Mouse (Mus musculus) intestine, embryonic 16.5 days (tissue): Measurements from ENCODE around the gene Nup107. TPM values are rescaled to one million over a fixed set of nuclear protein-coding genes. Genes with fewer than 3 reads are reported as not detected.
"Not testable (repeated sequence)": the region's sequence is repeated elsewhere in the genome, so short reads cannot be mapped to it uniquely, and the experiment has no call there.

Experiments
- ATAC-seq: fragments of 200-750 bp; cut with Nextera tagmentation; 2 replicates; pipeline ENCODE4 v1.8.0; 2017; ENCODE audit warnings: moderate TSS enrichment, moderate library complexity
- H3K27ac ChIP-seq: fragments of 300-500 bp; sonication (generic); 2 replicates; pipeline ENCODE4 v1.5.1; 2014; ENCODE audit warnings: mild to moderate bottlenecking, low read length
- H3K27me3 ChIP-seq: fragments of 300-500 bp; sonication (generic); replicated peaks from 2 replicates; pipeline ENCODE4 v1.6.1; 2014; ENCODE audit warnings: low read length, control low read depth, mixed read lengths; ENCODE audit not compliant: control insufficient read depth, insufficient read depth
- H3K36me3 ChIP-seq: fragments of 300-500 bp; sonication (generic); 2 replicates; pipeline ENCODE4 v1.6.1; 2014; ENCODE audit warnings: low read length, control low read depth; ENCODE audit not compliant: control insufficient read depth, insufficient read depth
- H3K4me1 ChIP-seq: fragments of 300-500 bp; sonication (generic); 2 replicates; pipeline ENCODE4 v1.6.1; 2014; ENCODE audit warnings: low read length, control low read depth, mixed read lengths; ENCODE audit not compliant: control insufficient read depth, insufficient read depth
- H3K4me2 ChIP-seq: fragments of 300-500 bp; sonication (generic); 2 replicates; pipeline ENCODE4 v1.6.1; 2014; ENCODE audit warnings: low read depth, low read length, control low read depth
- H3K4me3 ChIP-seq: fragments of 300-500 bp; sonication (generic); 2 replicates; pipeline ENCODE4 v1.5.1; 2014; ENCODE audit warnings: mild to moderate bottlenecking, low read length
- H3K9ac ChIP-seq: fragments of 300-500 bp; sonication (generic); 2 replicates; pipeline ENCODE4 v1.6.1; 2014; ENCODE audit warnings: low read depth, low read length
- H3K9me3 ChIP-seq: fragments of 300-500 bp; sonication (generic); 2 replicates; pipeline ENCODE4 v1.6.1; 2016; ENCODE audit warnings: low read length, control low read depth; ENCODE audit not compliant: control insufficient read depth
- WGBS: fragments of 180-500 bp; shearing (Covaris S2); extraction: QIAGEN DNeasy Blood & Tissue Kit; methylation state at CpG from one replicate; pipeline ENCODE4 v1.1.7; 2014; 5-methylcytosine and 5-hydroxymethylcytosine counted together
- polyA plus RNA-seq: library from polyadenylated mRNA; unstranded; fragments of >200 nt; fragmentation: Nextera tagmentation; extraction: Ambion mirVana; gene quantifications from 2 replicates; pipeline ENCODE4 v1.2.1, GENCODE M21; 2015

Gene Nup107
- polyA plus RNA-seq, 1 experiment from 2014 or later = 48.8 TPM

GRCm38 (mm10) chr10:117718161-117719119 lies 74.1 kb downstream of the Nup107 start:
- Histone ChIP-seq H3K27ac (no peak overlapping the region), H3K27me3 (no peaks in the 10 kb centered on the region), H3K4me3 (no peak overlapping the region), H3K9ac (no peak overlapping the region), H3K4me1 (peaks cover 6% of the 10 kb centered on the region; the same call in 1 of the 2 replicates), H3K9me3 (no peaks in the 10 kb centered on the region), H3K36me3 (no peaks in the 10 kb centered on the region), H3K4me2 (no peak overlapping the region)
- WGBS = 61% methylated on average over 19 of the region's 19 CpGs
- no peak for ATAC-seq

GRCm38 (mm10) chr10:117717583-117717982 lies 74.9 kb downstream of the Nup107 start:
- Histone ChIP-seq H3K4me3 (no peak overlapping the region), H3K9me3 (no peaks in the 10 kb centered on the region), H3K4me1 (peaks cover 6% of the 10 kb centered on the region; the same call in 1 of the 2 replicates), H3K27me3 (no peaks in the 10 kb centered on the region), H3K27ac (no peak overlapping the region), H3K9ac (no peak overlapping the region), H3K36me3 (no peaks in the 10 kb centered on the region), H3K4me2 (no peak overlapping the region)
- ATAC-seq = peak; percentile 72
- WGBS = 5% methylated on average over 4 of the region's 4 CpGs

- no peak overlapping the region for H3K4me2 ChIP-seq
- no peak overlapping the region for H3K9ac ChIP-seq
- no peaks in the 10 kb centered on the region for H3K9me3 ChIP-seq
- no peaks in the 10 kb centered on the region for H3K27me3 ChIP-seq
- H3K4me1 ChIP-seq = peaks cover 6% of the 10 kb centered on the region; the same call in 1 of the 2 replicates
- no peak overlapping the region for H3K27ac ChIP-seq
- WGBS = 88% methylated on average over 3 of the region's 3 CpGs
- ATAC-seq = no peak
- no peak overlapping the region for H3K4me3 ChIP-seq
- no peaks in the 10 kb centered on the region for H3K36me3 ChIP-seq
Observed at GRCm38 (mm10) chr10:117716686-117717085, 75.8 kb downstream of the Nup107 start.

GRCm38 (mm10) chr10:117715654-117716053 lies 76.9 kb downstream of the Nup107 start:
- not testable (repeated sequence) for H3K27ac ChIP-seq, H3K4me1 ChIP-seq, H3K9ac ChIP-seq, H3K27me3 ChIP-seq, ATAC-seq, H3K4me3 ChIP-seq, H3K4me2 ChIP-seq, H3K9me3 ChIP-seq, H3K36me3 ChIP-seq
- WGBS = 93% methylated on average over 1 of the region's 1 CpGs

- H3K27me3 ChIP-seq = no peaks in the 10 kb centered on the region
- H3K36me3 ChIP-seq = no peaks in the 10 kb centered on the region
- H3K9ac ChIP-seq = no peak overlapping the region
- H3K4me3 ChIP-seq = no peak overlapping the region
- H3K27ac ChIP-seq = no peak overlapping the region
- H3K4me2 ChIP-seq = no peak overlapping the region
- 71% methylated on average over 4 of the region's 4 CpGs for WGBS
- no peak for ATAC-seq
- H3K9me3 ChIP-seq = no peaks in the 10 kb centered on the region
- H3K4me1 ChIP-seq = peaks cover 6% of the 10 kb centered on the region; the same call in 1 of the 2 replicates
Observed at GRCm38 (mm10) chr10:117714928-117715500, 77.5 kb downstream of the Nup107 start.

DNA sequence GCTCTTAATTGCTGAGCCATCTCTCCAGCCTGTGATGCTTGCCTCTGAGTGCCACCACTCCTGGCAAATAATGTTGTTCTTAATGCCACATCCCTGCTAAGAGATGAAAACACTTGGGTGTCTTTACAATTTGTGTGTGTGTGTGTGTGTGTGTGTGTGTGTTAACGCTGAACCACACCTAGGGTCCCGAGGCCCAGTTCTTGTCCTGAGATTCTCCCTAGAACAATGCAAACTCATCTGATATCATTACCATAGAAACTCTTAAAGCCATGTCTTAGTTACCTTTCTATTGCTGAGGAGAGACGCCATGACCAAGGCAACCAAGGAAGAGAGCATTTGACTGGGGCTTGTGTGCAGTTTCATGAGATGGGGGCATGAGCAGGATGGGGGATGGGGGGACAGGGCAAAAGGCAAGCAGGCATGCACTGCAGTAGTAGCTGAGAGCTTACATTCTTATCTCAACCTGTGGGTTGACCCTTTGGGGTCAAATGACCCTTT lies 78.4 kb downstream of the Nup107 start:
- H3K27me3 ChIP-seq = no peaks in the 10 kb centered on the region
- WGBS = 91% methylated on average over 3 of the region's 3 CpGs
- H3K9ac ChIP-seq = no peak overlapping the region
- no peaks in the 10 kb centered on the region for H3K36me3 ChIP-seq
- no peak overlapping the region for H3K4me2 ChIP-seq
- H3K9me3 ChIP-seq = no peaks in the 10 kb centered on the region
- ATAC-seq = no peak
- H3K27ac ChIP-seq = no peak overlapping the region
- peaks cover 8% of the 10 kb centered on the region for H3K4me1 ChIP-seq
- H3K4me3 ChIP-seq = no peak overlapping the region

- ATAC-seq = no peak
- H3K27ac ChIP-seq = no peak overlapping the region
Observed at GRCm38 (mm10) chr10:117713466-117713865, 79.0 kb downstream of the Nup107 start.

DNA sequence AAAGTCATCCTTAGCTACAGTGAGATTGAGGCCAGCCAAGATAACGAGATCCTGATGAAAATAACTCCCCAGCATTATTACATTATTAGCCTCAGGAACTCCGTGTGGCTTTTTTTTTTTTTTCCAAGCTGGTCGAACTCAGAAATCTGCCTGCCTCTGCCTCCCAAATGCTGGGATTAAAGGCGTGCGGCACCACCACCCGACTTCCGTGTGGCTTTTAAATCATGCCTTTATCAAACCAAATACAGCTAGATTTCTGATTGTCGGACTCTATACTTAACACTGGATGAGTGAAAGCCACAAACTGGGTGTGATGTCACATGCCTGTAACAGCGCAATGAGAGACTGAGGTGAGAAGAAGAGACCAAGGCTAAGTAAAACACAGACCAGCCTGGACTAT lies 79.6 kb downstream of the Nup107 start:
- no peak for ATAC-seq
- Histone ChIP-seq H3K9ac (no peak overlapping the region), H3K4me2 (no peak overlapping the region), H3K4me1 (peaks cover 12% of the 10 kb centered on the region), H3K27ac (no peak overlapping the region), H3K36me3 (no peaks in the 10 kb centered on the region), H3K4me3 (no peak overlapping the region), H3K9me3 (no peaks in the 10 kb centered on the region), H3K27me3 (no peaks in the 10 kb centered on the region)
- 93% methylated on average over 9 of the region's 9 CpGs for WGBS

More at GRCm38 (mm10) chr10:117713466-117713865, 79.0 kb downstream of the Nup107 start:
- Histone ChIP-seq H3K9ac (no peak overlapping the region), H3K4me1 (peaks cover 13% of the 10 kb centered on the region), H3K36me3 (no peaks in the 10 kb centered on the region), H3K4me3 (no peak overlapping the region), H3K4me2 (no peak overlapping the region), H3K27me3 (no peaks in the 10 kb centered on the region), H3K9me3 (no peaks in the 10 kb centered on the region)
- 92% methylated on average over 8 of the region's 8 CpGs for WGBS

GRCm38 (mm10) chr10:117712191-117712754 lies 80.2 kb downstream of the Nup107 start:
- H3K9ac ChIP-seq = no peak overlapping the region
- H3K27me3 ChIP-seq = no peaks in the 10 kb centered on the region
- no peak overlapping the region for H3K4me2 ChIP-seq
- H3K27ac ChIP-seq = no peak overlapping the region
- H3K4me3 ChIP-seq = no peak overlapping the region
- ATAC-seq = no peak
- H3K4me1 ChIP-seq = peaks cover 7% of the 10 kb centered on the region
- WGBS = 85% methylated on average over 9 of the region's 9 CpGs
- no peaks in the 10 kb centered on the region for H3K9me3 ChIP-seq
- no peaks in the 10 kb centered on the region for H3K36me3 ChIP-seq
